Mouse (Mus musculus) left cerebral cortex, postnatal 25 days (tissue): ENCODE data around the gene Mup2. TPM values are rescaled to one million over a fixed set of nuclear protein-coding genes. Genes with fewer than 3 reads are reported as not detected.
"Not testable (repeated sequence)": the region's sequence is repeated elsewhere in the genome, so short reads cannot be mapped to it uniquely, and the experiment has no call there.

ENCODE experiments used
- DNase-seq, 2 experiments: peaks; one replicate each; pipeline ENCODE4 v3.0.0; 2022; ENCODE audit warnings: low spot score in 2 of 2, mixed read lengths in 1 of 2
- intact Hi-C: fragments of 180-260 bp; cut with DNase I; formaldehyde crosslinking; loops from one replicate; pipeline ENCODE4 v1.15.1; 2025
- total RNA-seq, 2 experiments: library from RNA; stranded (reverse); gene quantifications; 2 replicates each; pipeline ENCODE4 v1.2.3; 2021

Gene Mup2
- not detected for total RNA-seq

GRCm38 (mm10) chr4:60154189-60154588, at the start of gene Mup2:
TSS of gene Mup2 (minus strand) at chr4:60154289.
- DNase-seq, intact Hi-C loops: not testable (repeated sequence)

Other genes with a start within 250 kb of the Mup2 start
- not detected for gene Slc46a2, start 239.2 kb downstream of the Mup2 start, total RNA-seq
- not detected for gene Mup4, start 193.6 kb downstream of the Mup2 start, total RNA-seq
- gene Mup6, start 190.0 kb downstream of the Mup2 start, total RNA-seq: not detected
- not detected for gene Mup7, start 83.8 kb downstream of the Mup2 start, total RNA-seq
- not detected for gene Mup8, start 68.3 kb upstream of the Mup2 start, total RNA-seq